Mouse (Mus musculus) C2C12 (cell line): ENCODE measurements at regions not wholly inside any gene's neighbourhood (a gene's known extent, or its start where the extent isn't known, plus 50 kb on each side); places are given as distances from the start of the nearest gene placed in this dataset.

Experiments
- CEBPB ChIP-seq: IDR thresholded peaks from one replicate; pipeline ENCODE4 v1.6.1; 2011; ENCODE audit warnings: low read depth, mild to moderate bottlenecking, control low read depth, moderate library complexity
- CTCF ChIP-seq: IDR thresholded peaks from one replicate; pipeline ENCODE4 v1.5.1; 2011; ENCODE audit not compliant: control insufficient read depth, insufficient read depth, insufficient read length
- FOSL1 ChIP-seq: IDR thresholded peaks from one replicate; pipeline ENCODE4 v1.8.0; 2011; ENCODE audit warnings: mild to moderate bottlenecking, low read length; ENCODE audit not compliant: poor library complexity, insufficient read depth, severe bottlenecking
- MAX ChIP-seq: IDR thresholded peaks from one replicate; pipeline ENCODE4 v1.6.1; 2011; ENCODE audit warnings: mild to moderate bottlenecking, control low read depth
- MYOD1 ChIP-seq: IDR thresholded peaks from one replicate; pipeline ENCODE4 v1.6.1; 2011; ENCODE audit warnings: low read depth; ENCODE audit not compliant: control insufficient read depth, insufficient read length
- MYOG ChIP-seq: IDR thresholded peaks from one replicate; pipeline ENCODE4 v1.6.1; 2011; ENCODE audit not compliant: control insufficient read depth, insufficient read length; ENCODE audit errors: extremely low read depth
- USF1 ChIP-seq: IDR thresholded peaks from one replicate; pipeline ENCODE4 v1.6.1; 2011; ENCODE audit warnings: low read depth, mild to moderate bottlenecking, control low read depth, moderate library complexity

DNA sequence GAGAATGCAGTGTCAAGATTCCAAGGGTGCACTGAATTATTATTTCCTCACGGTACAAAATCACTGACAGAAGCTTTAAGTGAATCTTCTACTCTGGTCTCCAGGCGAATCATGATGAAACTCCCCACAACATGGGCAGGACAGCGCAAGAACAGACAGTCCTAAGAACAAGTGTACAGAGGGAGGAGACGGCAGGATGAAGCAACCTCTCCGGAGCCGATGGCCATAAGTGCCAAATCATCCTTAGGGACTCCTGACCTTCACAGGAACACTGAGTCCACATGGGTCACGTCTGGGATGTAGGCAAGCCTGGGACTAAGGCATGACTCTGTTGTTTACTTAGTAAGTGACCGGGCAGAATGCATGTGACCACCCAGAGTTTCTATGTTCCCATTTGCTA is 110.8 kb downstream of the Arl4a start:
- no peak for TF ChIP-seq CTCF
- no peak for TF ChIP-seq USF1
- no peak for TF ChIP-seq MYOD1
- no peak for TF ChIP-seq FOSL1
- no peak for TF ChIP-seq CEBPB
- no peak for TF ChIP-seq MYOG
- TF ChIP-seq MAX, result no peak
